Mouse (Mus musculus): Measurements from ENCODE around the gene Bfsp2.

DNA sequence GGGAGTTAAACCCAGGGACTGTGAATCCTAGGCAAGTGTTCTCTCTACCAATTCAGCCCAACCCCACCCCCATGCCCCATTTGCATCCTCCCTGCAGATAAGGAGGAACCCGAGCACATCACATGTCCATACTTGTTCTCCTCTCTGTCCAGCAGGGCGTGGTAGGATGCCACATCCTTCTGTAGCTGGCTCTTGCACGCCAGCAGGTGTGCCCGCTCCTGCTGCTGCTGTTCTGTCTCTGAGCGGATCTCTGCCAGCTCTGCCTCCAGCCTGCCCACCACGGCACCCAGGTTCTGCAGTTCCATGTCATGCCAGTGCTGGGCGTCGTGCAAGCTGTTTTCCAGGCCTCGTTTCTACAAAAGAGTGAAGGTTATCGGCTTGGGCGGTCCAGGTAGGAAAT, 53.8 kb downstream of the Bfsp2 start:
- no peak for TF ChIP-seq CTCF (IDR thresholded peaks at IDR 0.05; ENCODE audit: insufficient read depth, low read length)
- TF ChIP-seq POLR2A (IDR thresholded peaks at IDR 0.05; ENCODE audit: borderline replicate concordance, extremely low read depth, low read depth, low read length) = no peak

Measured in lung, adult 2 months (tissue).